Mouse (Mus musculus) lung, postnatal 0 days (tissue): ENCODE measurements at regions not wholly inside any gene's neighbourhood (a gene's known extent, or its start where the extent isn't known, plus 50 kb on each side); places are given as distances from the start of the nearest gene placed in this dataset.
A peak's percentile ranks its signal among the peaks of the same experiment; 100 is the strongest.

Experiments
- CTCF ChIP-seq: IDR thresholded peaks from 2 replicates; pipeline ENCODE4 v1.5.1; 2016; ENCODE audit warnings: antibody characterized with exemption, mild to moderate bottlenecking
- EP300 ChIP-seq: IDR thresholded peaks from 2 replicates; pipeline ENCODE4 v1.6.1; 2016; ENCODE audit warnings: antibody characterized with exemption, mild to moderate bottlenecking, control low read depth

- TF ChIP-seq CTCF = 0 out of 2 replicates have a peak, but pooled peaks have one; percentile 9
- no peak for TF ChIP-seq EP300
Measured at GRCm38 (mm10) chr1:189099121-189099520, 91.5 kb upstream of the Kctd3 start.
